Mouse (Mus musculus) forebrain, embryonic 10.5 days (tissue): ENCODE measurements at regions not wholly inside any gene's neighbourhood (a gene's known extent, or its start where the extent isn't known, plus 50 kb on each side); places are given as distances from the start of the nearest gene placed in this dataset.
"Not testable (repeated sequence)": the region's sequence is repeated elsewhere in the genome, so short reads cannot be mapped to it uniquely, and the experiment has no call there.

Experiments used
- DNase-seq: peaks from one replicate; pipeline ENCODE4 v3.0.0-alpha.2; 2017; ENCODE audit warnings: low spot score; ENCODE audit errors: extremely low spot score
- H3K27ac ChIP-seq: fragments of 300-500 bp; sonication (generic); 2 replicates; pipeline ENCODE4 v1.5.1; 2016; ENCODE audit warnings: mild to moderate bottlenecking
- H3K27me3 ChIP-seq: fragments of 300-500 bp; sonication (generic); 2 replicates; pipeline ENCODE4 v1.6.1; 2016; ENCODE audit warnings: mild to moderate bottlenecking; ENCODE audit not compliant: poor library complexity, severe bottlenecking
- H3K36me3 ChIP-seq: fragments of 300-500 bp; sonication (generic); replicated peaks from 2 replicates; pipeline ENCODE4 v1.6.1; 2016; ENCODE audit warnings: mild to moderate bottlenecking, moderate library complexity
- H3K4me1 ChIP-seq: fragments of 300-500 bp; sonication (generic); 2 replicates; pipeline ENCODE4 v1.6.1; 2016
- H3K4me3 ChIP-seq: fragments of 300-500 bp; sonication (generic); 2 replicates; pipeline ENCODE4 v1.5.1; 2016; ENCODE audit warnings: mild to moderate bottlenecking, moderate library complexity
- H3K9me3 ChIP-seq: fragments of 300-500 bp; sonication (generic); 2 replicates; pipeline ENCODE4 v1.6.1; 2016; ENCODE audit warnings: mild to moderate bottlenecking, moderate library complexity
- WGBS: fragments of 180-500 bp; shearing (Covaris S2); methylation state at CpG from one replicate; pipeline ENCODE4 v1.1.7; 2016; 5-methylcytosine and 5-hydroxymethylcytosine counted together

DNA sequence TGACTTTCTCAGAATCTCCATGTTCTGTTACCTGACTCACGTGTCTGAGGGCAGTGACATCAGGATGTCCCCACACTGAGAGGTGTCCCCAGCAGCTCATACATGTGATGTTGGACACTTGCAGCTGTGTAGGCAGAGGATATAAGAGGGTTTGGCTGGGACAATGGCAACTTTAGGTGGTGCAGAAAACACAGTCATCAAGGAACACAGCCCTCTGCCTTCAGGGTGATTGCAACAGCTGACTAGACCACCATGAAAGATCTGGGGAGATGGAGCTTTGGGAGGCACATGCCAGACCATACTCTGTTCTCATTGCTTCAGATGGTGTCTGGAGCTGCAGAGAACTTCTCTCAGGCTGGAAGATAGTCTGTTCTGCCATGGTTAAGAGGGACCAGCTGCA lies 135.2 kb downstream of the Dll1 start:
- no peak for DNase-seq

DNA sequence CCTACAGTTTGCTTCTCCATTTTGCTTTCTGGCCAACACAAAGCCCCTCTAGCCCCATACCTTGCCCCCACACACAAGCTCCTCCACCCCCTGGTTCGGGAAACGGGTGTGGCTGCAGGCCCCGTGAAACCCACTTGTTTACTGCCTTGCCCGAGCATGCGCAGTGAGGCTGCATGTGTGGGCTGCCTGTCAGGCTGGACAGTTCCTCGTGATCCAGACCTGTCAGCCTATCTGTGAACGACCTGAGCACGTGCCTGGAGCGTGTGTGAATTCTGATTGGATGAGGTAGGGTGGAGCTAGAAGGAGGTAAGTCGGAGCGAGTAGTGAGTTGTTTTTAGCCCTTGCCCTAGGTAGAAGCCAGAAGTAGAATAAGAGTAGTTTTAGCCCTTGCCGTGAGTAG lies 136.0 kb downstream of the Dll1 start:
- H3K36me3 ChIP-seq, DNase-seq, H3K27ac ChIP-seq, H3K9me3 ChIP-seq, H3K4me1 ChIP-seq, H3K27me3 ChIP-seq, H3K4me3 ChIP-seq: not testable (repeated sequence)
- 77% methylated on average over 12 of the region's 12 CpGs for WGBS

More for the DNA sequence above, 135.2 kb downstream of the Dll1 start:
- 83% methylated on average over 1 of the region's 1 CpGs for WGBS
- H3K4me1 ChIP-seq, result peaks cover 5% of the 10 kb centered on the region
- H3K4me3 ChIP-seq, result no peak overlapping the region
- H3K9me3 ChIP-seq, result no peaks in the 10 kb centered on the region
- H3K27ac ChIP-seq, result no peak overlapping the region
- H3K36me3 ChIP-seq, result no peaks in the 10 kb centered on the region
- H3K27me3 ChIP-seq, result peaks cover under 1% of the 10 kb centered on the region; the same call in 1 of the 2 replicates

DNA sequence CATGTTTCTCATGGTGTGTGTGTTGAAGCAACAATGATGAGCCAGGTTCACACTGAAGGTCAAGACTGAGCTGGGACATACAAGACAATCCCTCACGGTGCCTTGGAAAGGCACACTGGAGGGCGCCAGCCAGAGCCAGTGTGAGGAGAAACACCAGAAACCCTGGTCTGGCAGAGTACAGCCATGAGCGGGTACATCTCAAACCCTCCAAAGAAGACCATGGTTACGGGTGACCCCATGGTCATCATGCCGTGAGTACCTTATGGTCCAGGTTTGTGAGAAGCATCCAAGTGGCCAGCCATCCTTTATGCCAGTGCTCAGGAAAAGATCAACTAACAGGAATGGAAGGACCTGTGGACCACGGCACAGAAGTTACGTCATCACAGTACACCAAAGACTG lies 136.7 kb downstream of the Dll1 start:
- DNase-seq, result no peak
- Histone ChIP-seq H3K4me1 (peaks cover 5% of the 10 kb centered on the region; the same call in 1 of the 2 replicates), H3K27ac (no peak overlapping the region), H3K9me3 (no peaks in the 10 kb centered on the region), H3K36me3 (no peaks in the 10 kb centered on the region), H3K4me3 (no peak overlapping the region), H3K27me3 (no peaks in the 10 kb centered on the region)
- WGBS, result 95% methylated on average over 7 of the region's 7 CpGs

DNA sequence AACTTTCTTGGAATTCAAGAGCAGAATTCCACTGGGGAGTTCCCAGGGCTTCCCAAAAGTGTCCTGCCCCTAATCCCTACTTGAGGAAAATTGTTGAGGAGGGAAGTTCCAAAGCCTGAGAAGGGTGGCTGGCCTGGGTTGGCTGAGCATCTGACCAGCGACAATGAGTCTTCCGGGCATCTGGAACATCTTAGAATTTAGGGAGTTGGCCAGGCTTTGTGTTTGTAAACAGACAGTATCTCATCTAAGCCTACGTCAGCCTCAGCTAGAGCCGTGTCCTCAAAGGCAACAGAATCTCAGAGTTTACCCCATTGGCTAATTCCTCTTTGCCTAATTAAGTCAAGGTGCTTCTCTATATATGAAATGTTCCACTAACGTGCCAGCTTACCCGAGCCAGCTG lies 141.6 kb downstream of the Dll1 start:
- Histone ChIP-seq H3K36me3 (no peaks in the 10 kb centered on the region), H3K27me3 (no peaks in the 10 kb centered on the region), H3K4me3 (no peak overlapping the region), H3K4me1 (peaks cover 5% of the 10 kb centered on the region; the same call in 1 of the 2 replicates), H3K9me3 (no peaks in the 10 kb centered on the region), H3K27ac (no peak overlapping the region)
- no peak for DNase-seq
- 87% methylated on average over 6 of the region's 6 CpGs for WGBS

DNA sequence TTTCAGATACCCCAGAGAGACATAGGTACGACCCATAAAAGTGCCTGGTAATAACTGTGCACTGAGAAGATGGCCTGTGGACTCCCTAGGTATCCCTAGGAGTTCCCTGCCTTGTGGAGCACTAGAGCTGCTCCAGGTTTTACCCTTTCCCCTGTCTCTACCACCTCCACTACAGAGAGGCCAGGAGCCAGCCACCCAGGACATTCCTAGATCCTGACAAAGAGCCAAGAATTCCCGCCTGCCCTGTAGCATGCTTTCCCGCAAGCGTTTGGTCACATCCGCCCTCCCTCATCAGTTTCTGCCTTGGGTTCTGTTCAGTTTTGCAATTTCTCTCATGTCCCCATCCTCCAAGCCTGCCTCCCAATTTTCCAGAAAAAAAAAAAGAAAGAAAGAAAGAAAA lies 145.5 kb downstream of the Dll1 start:
- Histone ChIP-seq H3K4me1 (no peaks in the 10 kb centered on the region), H3K4me3 (no peak overlapping the region), H3K36me3 (no peaks in the 10 kb centered on the region), H3K27ac (no peak overlapping the region), H3K27me3 (no peaks in the 10 kb centered on the region), H3K9me3 (no peaks in the 10 kb centered on the region)
- DNase-seq, result no peak
- WGBS, result 88% methylated on average over 5 of the region's 5 CpGs

DNA sequence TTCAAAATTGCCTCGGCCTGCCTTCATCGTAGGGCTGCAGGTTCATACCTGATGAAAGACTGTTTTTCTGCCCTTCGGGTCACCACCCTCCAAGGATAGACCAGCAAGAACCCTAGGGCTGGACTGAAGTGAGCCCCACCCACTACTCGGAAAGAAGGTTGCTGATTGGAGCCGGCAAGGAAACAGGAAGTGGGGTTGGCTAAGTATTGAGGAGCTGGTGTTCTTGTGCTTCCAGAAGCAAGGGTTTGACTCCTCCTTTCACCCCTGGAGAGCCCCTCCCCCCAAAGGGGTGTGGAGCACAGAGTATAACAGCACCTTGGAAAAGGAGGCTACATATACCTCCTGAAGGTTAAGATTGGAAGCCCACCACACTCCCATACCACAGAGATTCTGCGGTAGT lies 147.5 kb downstream of the Dll1 start:
- H3K4me1 ChIP-seq, result no peaks in the 10 kb centered on the region

DNA sequence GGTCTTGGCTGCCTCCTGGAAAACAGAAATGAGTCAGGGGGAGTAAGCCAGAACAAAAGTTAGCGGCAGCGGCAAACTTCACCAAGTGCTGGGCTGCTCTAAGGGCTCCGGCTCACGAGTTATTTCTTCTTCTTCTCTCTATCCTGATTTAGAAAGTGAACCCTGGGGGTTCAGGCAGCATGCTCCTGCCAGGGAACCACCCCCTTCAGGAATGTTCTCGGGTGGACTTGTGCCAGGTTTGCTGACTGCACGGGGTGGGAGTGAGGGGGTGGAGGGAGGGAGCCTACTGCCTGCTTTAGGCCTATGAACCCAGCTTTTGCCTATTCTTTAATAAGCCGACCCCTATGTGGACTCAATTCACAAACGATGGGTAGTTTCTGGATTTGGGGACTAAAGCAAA lies 148.6 kb downstream of the Dll1 start:
- no peak for DNase-seq
- H3K9me3 ChIP-seq, result no peaks in the 10 kb centered on the region
- 88% methylated on average over 8 of the region's 8 CpGs for WGBS
- no peaks in the 10 kb centered on the region for H3K27me3 ChIP-seq
- no peaks in the 10 kb centered on the region for H3K36me3 ChIP-seq
- no peak overlapping the region for H3K4me3 ChIP-seq
- no peaks in the 10 kb centered on the region for H3K4me1 ChIP-seq
- H3K27ac ChIP-seq, result no peak overlapping the region

More for the DNA sequence above, 147.5 kb downstream of the Dll1 start:
- H3K36me3 ChIP-seq, result no peaks in the 10 kb centered on the region
- H3K27ac ChIP-seq, result no peak overlapping the region
- H3K4me3 ChIP-seq, result no peak overlapping the region
- no peaks in the 10 kb centered on the region for H3K9me3 ChIP-seq
- DNase-seq, result no peak
- WGBS, result 82% methylated on average over 6 of the region's 6 CpGs
- no peaks in the 10 kb centered on the region for H3K27me3 ChIP-seq

DNA sequence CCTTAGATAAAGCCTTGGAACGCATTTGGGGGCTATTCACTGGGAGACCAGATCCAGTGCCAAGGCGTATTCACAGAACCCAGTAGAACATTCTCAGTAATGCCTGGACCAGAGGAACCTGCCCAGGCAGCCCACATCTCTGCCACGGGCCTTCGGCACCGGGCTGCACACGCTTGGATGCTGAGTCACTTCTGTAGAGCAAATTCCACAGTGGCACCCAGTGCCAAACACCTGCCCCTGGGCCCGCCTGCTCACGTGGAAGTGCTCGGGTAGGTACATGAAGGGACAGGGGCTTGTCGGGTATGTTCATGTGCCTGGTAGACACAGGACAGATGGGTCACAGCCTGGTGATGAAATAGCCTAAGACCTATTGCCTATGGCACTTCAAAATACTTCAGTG lies 152.8 kb downstream of the Dll1 start:
- no peak for DNase-seq
- Histone ChIP-seq H3K27me3 (no peaks in the 10 kb centered on the region), H3K9me3 (no peaks in the 10 kb centered on the region), H3K27ac (no peak overlapping the region), H3K36me3 (no peaks in the 10 kb centered on the region), H3K4me1 (no peaks in the 10 kb centered on the region), H3K4me3 (no peak overlapping the region)
- WGBS, result 93% methylated on average over 10 of the region's 10 CpGs

DNA sequence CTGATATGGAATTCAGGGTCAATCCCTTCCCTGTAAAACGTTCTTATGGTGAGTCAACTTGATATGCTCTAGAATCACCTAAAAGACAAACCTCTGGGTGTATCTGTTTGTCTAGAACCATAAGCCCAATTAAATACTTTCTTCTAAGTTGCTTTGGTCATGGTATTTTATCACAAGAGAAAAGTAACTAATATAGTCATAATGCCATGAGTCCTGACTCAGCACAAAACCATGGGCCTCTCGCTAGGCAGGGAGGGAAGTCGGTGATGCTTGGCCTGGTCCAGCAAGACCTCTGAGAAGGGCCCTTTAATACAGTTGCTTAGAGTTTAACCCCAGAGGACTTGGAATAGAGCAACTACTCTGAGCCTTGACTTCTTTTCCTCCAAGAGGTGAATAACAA lies 153.7 kb downstream of the Dll1 start:
- no peak for DNase-seq

DNA sequence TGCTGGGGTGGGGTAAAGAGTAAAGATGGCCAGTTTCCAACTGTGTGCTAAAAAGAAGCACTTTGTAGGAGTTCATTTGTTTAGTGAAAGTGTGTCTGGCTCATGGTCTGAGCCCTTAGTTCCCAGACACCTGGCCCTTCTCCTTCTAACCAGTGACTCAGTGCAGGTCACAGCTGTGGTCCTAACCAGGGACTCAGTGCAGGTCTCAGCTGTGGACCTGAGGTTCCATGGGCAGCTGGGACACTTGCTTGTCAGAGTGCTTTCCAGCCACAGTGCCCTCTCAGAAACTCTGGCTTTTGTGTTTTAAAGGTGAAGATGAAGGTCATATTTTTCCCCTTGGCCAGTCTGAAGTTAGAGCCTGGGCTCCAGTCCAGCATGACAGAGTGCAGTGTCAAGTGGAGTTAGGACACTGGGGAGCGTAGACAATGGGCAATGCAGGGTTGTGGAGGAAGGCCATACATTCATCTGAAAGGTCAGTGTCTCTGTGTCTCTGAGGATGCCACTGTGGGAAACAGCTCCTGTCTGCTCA lies 162.5 kb downstream of the Dll1 start:
- H3K27me3 ChIP-seq, result no peaks in the 10 kb centered on the region; the same call in 1 of the 2 replicates
- H3K4me1 ChIP-seq, result no peaks in the 10 kb centered on the region
- DNase-seq, result no peak
- WGBS, result 82% methylated on average over 1 of the region's 1 CpGs
- 0 out of 2 replicates have a peak overlapping the region, but pooled peaks have one; percentile 25 for H3K27ac ChIP-seq
- no peak overlapping the region for H3K4me3 ChIP-seq
- no peaks in the 10 kb centered on the region for H3K9me3 ChIP-seq
- H3K36me3 ChIP-seq, result no peaks in the 10 kb centered on the region

More for the DNA sequence above, 153.7 kb downstream of the Dll1 start:
- WGBS, result 88% methylated on average over 3 of the region's 3 CpGs
- H3K36me3 ChIP-seq, result no peaks in the 10 kb centered on the region
- no peaks in the 10 kb centered on the region for H3K27me3 ChIP-seq
- H3K9me3 ChIP-seq, result no peaks in the 10 kb centered on the region
- no peaks in the 10 kb centered on the region for H3K4me1 ChIP-seq
- no peak overlapping the region for H3K4me3 ChIP-seq
- H3K27ac ChIP-seq, result no peak overlapping the region

DNA sequence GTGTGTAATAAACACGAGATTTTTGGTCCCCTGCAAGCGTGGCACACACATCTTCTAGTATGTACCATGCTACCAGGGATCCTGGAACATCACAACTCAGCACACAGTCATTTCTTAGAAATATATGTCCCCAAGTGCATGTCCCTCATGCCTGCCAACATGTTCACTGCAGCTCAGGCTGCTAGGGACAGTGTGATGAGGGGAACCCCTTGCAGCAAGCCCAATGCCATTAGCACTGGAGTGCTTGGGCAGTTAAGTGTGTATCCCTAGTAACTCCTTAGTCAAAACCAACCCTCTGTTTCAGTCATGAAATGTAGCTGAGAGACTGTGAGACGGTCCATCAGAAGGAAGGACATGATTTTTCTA lies 167.5 kb upstream of the Gm3448 start:
- no peaks in the 10 kb centered on the region for H3K36me3 ChIP-seq
- H3K27ac ChIP-seq, result peak overlapping the region; percentile 87
- WGBS, result 37% methylated on average over 3 of the region's 3 CpGs
- H3K9me3 ChIP-seq, result no peaks in the 10 kb centered on the region
- H3K4me1 ChIP-seq, result peaks cover 50% of the 10 kb centered on the region
- no peak for DNase-seq
- peaks cover 9% of the 10 kb centered on the region for H3K27me3 ChIP-seq
- H3K4me3 ChIP-seq, result peak overlapping the region; percentile 55

DNA sequence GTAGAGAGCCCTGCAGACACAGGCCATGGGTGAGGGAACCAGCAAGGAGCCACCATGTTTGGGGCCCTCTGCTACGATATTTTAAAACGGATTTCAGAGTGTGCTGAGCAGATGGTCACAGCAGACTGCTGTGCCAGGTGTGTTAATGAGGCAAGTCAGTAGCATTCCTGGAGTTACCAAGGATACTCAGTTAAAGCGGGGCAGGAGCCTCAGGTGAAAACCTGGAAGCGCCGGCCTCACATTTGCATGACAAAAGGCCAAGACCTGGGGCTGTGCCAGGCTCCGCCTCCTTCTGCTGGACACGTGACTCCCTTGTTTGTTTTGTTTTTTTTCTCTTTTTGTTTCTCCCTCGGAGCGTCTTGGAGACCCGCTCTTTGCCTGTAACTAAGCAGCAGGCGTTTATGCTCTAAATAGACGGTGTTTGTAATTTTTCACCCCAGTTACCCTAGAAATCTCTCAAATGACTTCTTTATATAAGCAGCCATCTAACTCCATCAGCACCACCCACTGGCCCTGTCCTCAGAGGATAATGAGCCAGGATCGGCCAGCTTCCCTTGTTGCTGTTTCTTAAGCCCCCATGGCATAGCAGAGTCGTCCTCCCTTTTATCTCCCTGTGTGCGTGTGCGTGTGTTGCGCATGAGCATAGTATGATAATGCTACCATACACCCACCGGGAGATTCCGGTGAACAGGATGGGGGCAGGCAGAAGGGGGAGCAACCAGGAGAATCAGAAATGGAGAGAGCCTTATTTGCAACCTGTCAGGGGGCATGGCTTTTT lies 166.9 kb upstream of the Gm3448 start:
- peaks cover 50% of the 10 kb centered on the region for H3K4me1 ChIP-seq
- H3K27me3 ChIP-seq, result peaks cover 9% of the 10 kb centered on the region
- no peaks in the 10 kb centered on the region for H3K9me3 ChIP-seq
- 2% methylated on average over 19 of the region's 19 CpGs for WGBS
- peak overlapping the region; percentile 55 for H3K4me3 ChIP-seq
- DNase-seq, result peak; percentile 76
- H3K36me3 ChIP-seq, result no peaks in the 10 kb centered on the region
- peak overlapping the region; percentile 87 for H3K27ac ChIP-seq

DNA sequence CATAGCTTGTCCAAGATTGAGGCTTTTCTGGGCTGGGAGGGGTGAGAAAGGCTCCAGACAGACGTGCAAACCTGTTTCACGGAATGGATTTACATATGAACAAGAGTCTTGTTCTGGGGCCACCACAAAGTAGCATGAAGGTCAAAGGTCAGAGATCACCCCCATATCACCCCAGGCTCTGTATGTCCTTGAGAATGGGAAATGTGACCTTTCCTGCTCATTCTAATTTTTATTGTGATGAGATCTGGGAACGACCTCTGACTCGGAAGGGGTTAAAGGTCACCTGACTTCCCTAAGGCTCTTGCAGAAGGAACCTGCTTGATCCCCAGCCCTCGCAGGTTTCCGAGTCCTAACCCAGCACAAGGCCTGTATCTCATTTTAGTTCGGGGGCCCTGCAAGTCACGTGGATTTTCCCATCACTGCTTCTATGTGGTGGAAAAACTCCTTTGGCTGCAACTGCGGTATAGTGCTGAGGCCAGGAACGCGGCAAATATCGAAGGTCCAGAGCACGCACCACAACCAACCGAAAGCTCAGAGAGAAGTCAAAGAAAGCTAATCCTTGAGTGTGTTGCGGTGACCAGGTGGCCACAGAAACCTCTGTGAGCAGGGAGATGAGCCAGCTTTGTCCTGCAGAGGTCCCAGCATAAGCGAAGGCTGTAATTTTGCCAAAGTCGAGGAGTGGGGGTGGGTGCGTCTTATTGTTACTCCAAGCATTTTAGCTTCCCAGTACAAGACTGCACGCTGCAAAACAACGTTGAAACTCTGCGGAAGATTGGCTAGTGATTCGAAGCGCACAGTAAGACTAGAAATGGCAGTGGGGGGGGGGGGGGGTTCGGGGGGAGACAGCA lies 166.1 kb upstream of the Gm3448 start:
- Histone ChIP-seq H3K27ac (peak overlapping the region; percentile 87), H3K4me1 (peaks cover 50% of the 10 kb centered on the region), H3K36me3 (no peaks in the 10 kb centered on the region), H3K9me3 (no peaks in the 10 kb centered on the region), H3K4me3 (peak overlapping the region; percentile 55), H3K27me3 (peaks cover 9% of the 10 kb centered on the region)
- WGBS, result 22% methylated on average over 24 of the region's 24 CpGs
- DNase-seq, result peak; percentile 49
